Mouse (Mus musculus): ENCODE data around the gene Hdac2. TPM values are rescaled to one million over a fixed set of nuclear protein-coding genes. Genes with fewer than 3 reads are reported as not detected.

Gene Hdac2
- 10 to 100 TPM; 66.2 to 82.4 TPM for total RNA-seq (2021)
- long read RNA-seq, experiment 1, transcript Hdac2-201 (14 exons, 2,005 nt), result major isoform, 54 of 56 reads
- long read RNA-seq, experiment 1, partial matches to known transcripts, result 0 of 56 reads
- long read RNA-seq, experiment 1, other reads (novel, unspliced or antisense), result 2 of 56 reads
- long read RNA-seq, experiment 2, transcript Hdac2-201 (14 exons, 2,005 nt), result major isoform, 223 of 243 reads
- long read RNA-seq, experiment 2, partial matches to known transcripts, result 7 of 243 reads
- long read RNA-seq, experiment 2, other reads (novel, unspliced or antisense), result 12 of 243 reads

- peak; percentile 85 to 91 for DNase-seq (ENCODE audit: low spot score in 2 of 2)
Measured at GRCm38 (mm10) chr10:36974086-36974675, at the start of gene Hdac2. TSS of gene Hdac2 (plus strand) at chr10:36974544.

- DNase-seq (ENCODE audit: low spot score in 2 of 2), result no peak
Measured at GRCm38 (mm10) chr10:36928212-36928611, 46.1 kb upstream of the Hdac2 start.

GRCm38 (mm10) chr10:36935863-36936262, 38.5 kb upstream of the Hdac2 start:
- no peak for DNase-seq (ENCODE audit: low spot score in 2 of 2)

- no peak for DNase-seq (ENCODE audit: low spot score in 2 of 2)
Measured at GRCm38 (mm10) chr10:36936271-36936670, 38.1 kb upstream of the Hdac2 start.

GRCm38 (mm10) chr10:36951742-36952141, 22.6 kb upstream of the Hdac2 start:
- DNase-seq (ENCODE audit: low spot score in 2 of 2), result no peak

GRCm38 (mm10) chr10:36952622-36953021, 21.7 kb upstream of the Hdac2 start:
- DNase-seq (ENCODE audit: low spot score in 2 of 2), result no peak

GRCm38 (mm10) chr10:36959563-36960110, 14.7 kb upstream of the Hdac2 start:
- no peak for DNase-seq (ENCODE audit: low spot score in 2 of 2)

GRCm38 (mm10) chr10:36964406-36964805, 9.9 kb upstream of the Hdac2 start:
- peak; percentile 30 to 43 for DNase-seq (ENCODE audit: low spot score in 2 of 2)

GRCm38 (mm10) chr10:36974676-36975520, 554 bp downstream of the Hdac2 start:
- DNase-seq (ENCODE audit: low spot score in 2 of 2), result peak; percentile 59 to 64

GRCm38 (mm10) chr10:36981866-36982265, 7.5 kb downstream of the Hdac2 start:
- DNase-seq (ENCODE audit: low spot score in 2 of 2), result no peak

- no peak for DNase-seq (ENCODE audit: low spot score in 2 of 2)
Measured at GRCm38 (mm10) chr10:36992149-36992548, 17.8 kb downstream of the Hdac2 start.

GRCm38 (mm10) chr10:37000839-37001238, 26.5 kb downstream of the Hdac2 start:
- DNase-seq (ENCODE audit: low spot score in 2 of 2), result no peak

GRCm38 (mm10) chr10:37014274-37015107, 40.1 kb downstream of the Hdac2 start:
- DNase-seq (ENCODE audit: low spot score in 2 of 2), result peak; percentile 63 to 67

GRCm38 (mm10) chr10:37015729-37016128, 41.4 kb downstream of the Hdac2 start:
- no peak for DNase-seq (ENCODE audit: low spot score in 2 of 2)

GRCm38 (mm10) chr10:37016200-37016599, 41.9 kb downstream of the Hdac2 start:
- DNase-seq (ENCODE audit: low spot score in 2 of 2), result no peak

- no peak for DNase-seq (ENCODE audit: low spot score in 2 of 2)
Measured at GRCm38 (mm10) chr10:37024301-37024700, 50.0 kb downstream of the Hdac2 start.

- DNase-seq (ENCODE audit: low spot score in 2 of 2), result no peak
Measured at GRCm38 (mm10) chr10:37028651-37029050, 54.3 kb downstream of the Hdac2 start.

- no peak for DNase-seq (ENCODE audit: low spot score in 2 of 2)
Measured at GRCm38 (mm10) chr10:37035090-37035497, 60.8 kb downstream of the Hdac2 start.

- DNase-seq (ENCODE audit: low spot score in 2 of 2), result no peak
Measured at GRCm38 (mm10) chr10:37047661-37048098, 73.3 kb downstream of the Hdac2 start.

Data from adrenal gland, adult 18-20 months (tissue).